Mouse (Mus musculus): Measurements from ENCODE around the gene Sipa1l1. TPM values are rescaled to one million over a fixed set of nuclear protein-coding genes. Genes with fewer than 3 reads are reported as not detected.

The Sipa1l1 gene
- total and polyA plus RNA-seq, 3 experiments, result 13.6 to 36.7 (median 23.6) TPM

GRCm38 (mm10) chr12:82341696-82342095, 172.6 kb downstream of the Sipa1l1 start:
- Histone ChIP-seq H3K9ac (ENCODE audit: insufficient read depth, low read depth) (no peak overlapping the region), H3K27ac (ENCODE audit: insufficient read depth, low read depth) (no peak overlapping the region), H3K4me3 (replicated peaks in 1 of 3; ENCODE audit: low read depth in 2 of 3, low read length in 2 of 3, poor library complexity in 1 of 3) (no peak overlapping the region), H3K4me2 (ENCODE audit: insufficient read depth, low read depth, poor library complexity, severe bottlenecking) (no peak overlapping the region), H3K4me1 (ENCODE audit: control insufficient read depth in 1 of 2, insufficient read depth in 2 of 2) (no peaks in the 10 kb centered on the region), H3K27me3 (replicated peaks) (no peaks in the 10 kb centered on the region), H3K79me2 (replicated peaks; ENCODE audit: control insufficient read depth, extremely low read depth, insufficient read depth, poor library complexity, severe bottlenecking) (no peaks in the 10 kb centered on the region), H3K36me3 (replicated peaks in 1 of 2; ENCODE audit: control insufficient read depth in 1 of 2, insufficient read depth in 1 of 2, low read length in 1 of 2) (peaks cover 3 to 51% of the 10 kb centered on the region in 2 experiments), H3K9me3 (replicated peaks; ENCODE audit: low read length) (no peaks in the 10 kb centered on the region)
- in situ Hi-C loops (cut with MboI; ENCODE audit: low pct_ligation_motif_present, low pct_unique_long_range_greater_than_20kb, low sequenced_read_pairs) (no loop called here), dilution Hi-C loops (cut with MboI; ENCODE audit: extremely low pct_ligation_motif_present, extremely low pct_unique_long_range_greater_than_20kb, low sequenced_read_pairs) (no loop called here)
- no peak for TF ChIP-seq JUND (conservative IDR thresholded peaks at IDR 0.05; ENCODE audit: low read depth, low read length)
- TF ChIP-seq BHLHE40 (IDR thresholded peaks at IDR 0.05; ENCODE audit: low read depth, low read length), result no peak
- no peak for TF ChIP-seq ZKSCAN1 (IDR thresholded peaks at IDR 0.05; ENCODE audit: borderline replicate concordance, low read depth, low read length)
- no peak for TF ChIP-seq UBTF (IDR thresholded peaks at IDR 0.05; ENCODE audit: low read depth, low read length)
- TF ChIP-seq CHD2 (IDR thresholded peaks at IDR 0.05; ENCODE audit: low read length), result no peak
- no peak for TF ChIP-seq MYC (IDR thresholded peaks at IDR 0.05; ENCODE audit: low read depth, low read length)
- TF ChIP-seq ZC3H11A (IDR thresholded peaks at IDR 0.05; ENCODE audit: low read depth, low read length), result no peak
- TF ChIP-seq MAFK (IDR thresholded peaks at IDR 0.05; ENCODE audit: insufficient replicate concordance, low read length), result no peak
- TF ChIP-seq USF1 (IDR thresholded peaks at IDR 0.05; ENCODE audit: low read depth, low read length), result no peak
- DNase-seq (ENCODE audit: extremely low read depth), result no peak

GRCm38 (mm10) chr12:82350082-82350481, 181.0 kb downstream of the Sipa1l1 start:
- no peaks in the 10 kb centered on the region for H3K27me3 ChIP-seq (replicated peaks)
- in situ Hi-C loops (cut with MboI; ENCODE audit: low pct_ligation_motif_present, low pct_unique_long_range_greater_than_20kb, low sequenced_read_pairs) (no loop called here), dilution Hi-C loops (cut with MboI; ENCODE audit: extremely low pct_ligation_motif_present, extremely low pct_unique_long_range_greater_than_20kb, low sequenced_read_pairs) (no loop called here)
- no peak overlapping the region for H3K9ac ChIP-seq (ENCODE audit: insufficient read depth, low read depth)
- DNase-seq (ENCODE audit: extremely low read depth), result peak; percentile 45
- peaks cover 20 to 59% of the 10 kb centered on the region in 2 experiments for H3K4me1 ChIP-seq (ENCODE audit: control insufficient read depth in 1 of 2, insufficient read depth in 2 of 2)
- H3K79me2 ChIP-seq (replicated peaks; ENCODE audit: control insufficient read depth, extremely low read depth, insufficient read depth, poor library complexity, severe bottlenecking), result peaks cover 10% of the 10 kb centered on the region; the same call in 1 of the 2 replicates
- H3K4me3 ChIP-seq (replicated peaks in 1 of 3; ENCODE audit: low read depth in 2 of 3, low read length in 2 of 3, poor library complexity in 1 of 3), result no peak overlapping the region
- H3K36me3 ChIP-seq (replicated peaks in 1 of 2; ENCODE audit: control insufficient read depth in 1 of 2, insufficient read depth in 1 of 2, low read length in 1 of 2), result peaks cover 0 to 17% of the 10 kb centered on the region in 2 experiments
- no peak overlapping the region for H3K4me2 ChIP-seq (ENCODE audit: insufficient read depth, low read depth, poor library complexity, severe bottlenecking)
- no peaks in the 10 kb centered on the region for H3K9me3 ChIP-seq (replicated peaks; ENCODE audit: low read length)
- H3K27ac ChIP-seq (ENCODE audit: insufficient read depth, low read depth), result no peak overlapping the region
- TF ChIP-seq CHD1 (IDR thresholded peaks at IDR 0.05; ENCODE audit: low read depth, low read length) (no peak), MAZ (IDR thresholded peaks at IDR 0.05; ENCODE audit: low read depth, low read length) (0 out of 2 replicates have a peak, but pooled peaks have one; percentile 18), BHLHE40 (IDR thresholded peaks at IDR 0.05; ENCODE audit: low read depth, low read length) (no peak), E2F4 (IDR thresholded peaks at IDR 0.05; ENCODE audit: insufficient replicate concordance, low read depth, low read length) (no peak), USF2 (conservative IDR thresholded peaks at IDR 0.05; ENCODE audit: low read depth, low read length) (no peak), HCFC1 (IDR thresholded peaks at IDR 0.05; ENCODE audit: low read depth, low read length) (no peak), ZNF384 (IDR thresholded peaks at IDR 0.05; ENCODE audit: low read depth, low read length) (no peak), MYC (IDR thresholded peaks at IDR 0.05; ENCODE audit: low read depth, low read length) (no peak), EP300 (IDR thresholded peaks at IDR 0.05; ENCODE audit: low read length) (peak; percentile 49; the same call in 1 of the 2 replicates), TCF12 (IDR thresholded peaks at IDR 0.05; ENCODE audit: low read depth, low read length) (no peak), RAD21 (IDR thresholded peaks at IDR 0.05; ENCODE audit: low read depth, low read length) (no peak), MEF2A (IDR thresholded peaks at IDR 0.05; ENCODE audit: borderline replicate concordance, low read depth, low read length) (0 out of 2 replicates have a peak, but pooled peaks have one; percentile 10), MAFK (IDR thresholded peaks at IDR 0.05; ENCODE audit: insufficient replicate concordance, low read length) (0 out of 2 replicates have a peak, but pooled peaks have one; percentile 41), MAX (IDR thresholded peaks at IDR 0.05; ENCODE audit: low read length) (no peak), PAX5 (IDR thresholded peaks at IDR 0.05; ENCODE audit: low read length) (no peak), NELFE (IDR thresholded peaks at IDR 0.05; ENCODE audit: low read depth, low read length) (no peak), ELF1 (IDR thresholded peaks at IDR 0.05; ENCODE audit: low read depth, low read length) (no peak), ZKSCAN1 (IDR thresholded peaks at IDR 0.05; ENCODE audit: borderline replicate concordance, low read depth, low read length) (no peak), UBTF (IDR thresholded peaks at IDR 0.05; ENCODE audit: low read depth, low read length) (no peak), ZC3H11A (IDR thresholded peaks at IDR 0.05; ENCODE audit: low read depth, low read length) (no peak), CHD2 (IDR thresholded peaks at IDR 0.05; ENCODE audit: low read length) (no peak), SMC3 (IDR thresholded peaks at IDR 0.05; ENCODE audit: low read depth, low read length) (no peak), CTCF (conservative IDR thresholded peaks at IDR 0.05 in 1 of 2, IDR thresholded peaks at IDR 0.05 in 1 of 2; ENCODE audit: low read depth in 2 of 2, low read length in 2 of 2) (no peak), RCOR1 (conservative IDR thresholded peaks at IDR 0.05; ENCODE audit: low read depth, low read length) (no peak), MXI1 (IDR thresholded peaks at IDR 0.05; ENCODE audit: low read depth, low read length) (no peak), SIN3A (IDR thresholded peaks at IDR 0.05; ENCODE audit: low read length) (no peak), TBP (conservative IDR thresholded peaks at IDR 0.05; ENCODE audit: low read depth, low read length) (no peak), NRF1 (IDR thresholded peaks at IDR 0.05; ENCODE audit: low read depth, low read length) (peak; percentile 25; the same call in 1 of the 2 replicates), ETS1 (conservative IDR thresholded peaks at IDR 0.05; ENCODE audit: low read depth, low read length) (no peak), GABPA (IDR thresholded peaks at IDR 0.05; ENCODE audit: insufficient replicate concordance, low read depth, low read length) (no peak)
